Comparison of ENCODE assay signal across 22 mouse cellular contexts in genomic region chr8:44805179-44805815, GRCm38 (mm10).
DNase-seq lines count a peak whose midpoint lies in the region; ATAC-seq and TF ChIP-seq lines count a peak whose summit lies in the region.
"Had no signal": no experiment of that assay in that cellular context is flagged by ENCODE, and none has a peak within 500 bp of the region (broad histone marks: within the 10 kb centered on the region; RNA-seq: fewer than 3 reads in every experiment).

No protein-coding gene starts in this region.

- peak overlapping the region; percentile 10; the same call in 1 of the 2 replicates for H3K27ac ChIP-seq in lung, embryonic 14.5 days (ENCODE audit: low read depth)
- no peak overlapping the region for H3K27ac ChIP-seq in stomach, embryonic 14.5 days (ENCODE audit: low read length)
- H3K27ac ChIP-seq: embryonic facial prominence, embryonic 10.5 days; heart, embryonic 15.5 days; hindbrain, embryonic 15.5 days; limb, embryonic 12.5 days; liver, embryonic 14.5 days had no signal

- WGBS in lung, embryonic 14.5 days: 43% methylated on average over 11 of the region's 11 CpGs
- WGBS in stomach, embryonic 14.5 days: 66% methylated on average over 11 of the region's 11 CpGs

- no peaks in the 10 kb centered on the region for H3K27me3 ChIP-seq in lung, embryonic 14.5 days (ENCODE audit: insufficient read depth, low read length)
- no peaks in the 10 kb centered on the region for H3K27me3 ChIP-seq in stomach, embryonic 14.5 days (ENCODE audit: control insufficient read depth, insufficient read depth, low read length)
- H3K27me3 ChIP-seq: CH12.LX; heart, embryonic 15.5 days; hindbrain, embryonic 15.5 days; limb, embryonic 12.5 days; megakaryocyte, embryonic 14.5 days had no signal

- peak; percentile 41 to 69 for DNase-seq in adrenal gland, adult (ENCODE audit: inconsistent age in 2 of 2, low spot score in 1 of 2)
- no peak for DNase-seq in adrenal gland, postnatal 25 days
- DNase-seq in lung, embryonic 14.5 days: peak; percentile 83
- DNase-seq in lung, adult 18-20 months: no peak
- peak; percentile 11 for DNase-seq in adipocyte (ENCODE audit: low spot score)
- no peak for DNase-seq in urinary bladder, adult 2 months (ENCODE audit: low spot score)
- no peak for DNase-seq in layer of hippocampus, adult 8-10 months (ENCODE audit: low spot score in 2 of 2)
- DNase-seq: cerebellum, adult 18-20 months; cerebellum, postnatal 36 days; gastrocnemius, postnatal 36 days; kidney, adult 2 months; kidney, postnatal 36 days; right cerebral cortex, adult 18-20 months had no signal

- no peak overlapping the region for H3K4me2 ChIP-seq in lung, embryonic 14.5 days
- H3K4me2 ChIP-seq in stomach, embryonic 14.5 days (replicated peaks; ENCODE audit: low read depth, low read length): no peak overlapping the region
- H3K4me2 ChIP-seq: heart, embryonic 15.5 days; hindbrain, embryonic 15.5 days; limb, embryonic 12.5 days had no signal

- no peak for TF ChIP-seq CTCF in lung, embryonic 14.5 days (IDR thresholded peaks at IDR 0.05; ENCODE audit: low read depth)

- H3K9me3 ChIP-seq in lung, embryonic 14.5 days (ENCODE audit: low read depth, low read length): no peaks in the 10 kb centered on the region
- H3K9me3 ChIP-seq in stomach, embryonic 14.5 days (ENCODE audit: control insufficient read depth, low read depth, low read length): no peaks in the 10 kb centered on the region
- H3K9me3 ChIP-seq: embryonic facial prominence, embryonic 10.5 days; heart, embryonic 15.5 days; hindbrain, embryonic 15.5 days; limb, embryonic 12.5 days had no signal

- no peak overlapping the region for H3K9ac ChIP-seq in lung, embryonic 14.5 days
- H3K9ac ChIP-seq in stomach, embryonic 14.5 days (replicated peaks; ENCODE audit: low read depth, low read length): no peak overlapping the region
- H3K9ac ChIP-seq: heart, embryonic 15.5 days; hindbrain, embryonic 15.5 days; limb, embryonic 12.5 days; liver, embryonic 14.5 days had no signal

- peaks cover 5% of the 10 kb centered on the region; the same call in 1 of the 2 replicates for H3K4me1 ChIP-seq in lung, embryonic 14.5 days (ENCODE audit: insufficient read depth)
- H3K4me1 ChIP-seq in stomach, embryonic 14.5 days (ENCODE audit: control insufficient read depth, insufficient read depth, low read length): peaks cover 15% of the 10 kb centered on the region
- H3K4me1 ChIP-seq: hindbrain, embryonic 15.5 days; limb, embryonic 12.5 days; megakaryocyte, embryonic 14.5 days had no signal

- H3K36me3 ChIP-seq in lung, embryonic 14.5 days (ENCODE audit: insufficient read depth): no peaks in the 10 kb centered on the region
- H3K36me3 ChIP-seq in stomach, embryonic 14.5 days (ENCODE audit: control insufficient read depth, insufficient read depth, low read length): no peaks in the 10 kb centered on the region
- H3K36me3 ChIP-seq: embryonic facial prominence, embryonic 10.5 days; heart, embryonic 15.5 days; hindbrain, embryonic 15.5 days; limb, embryonic 12.5 days had no signal

- peak; percentile 55; the same call in 1 of the 2 replicates for ATAC-seq in lung, embryonic 14.5 days (ENCODE audit: insufficient read depth)
- ATAC-seq in stomach, embryonic 14.5 days (ENCODE audit: insufficient number of reproducible peaks, insufficient read depth, low FRiP score, low read depth): peak; percentile 42; the same call in 1 of the 2 replicates
- ATAC-seq: forebrain, embryonic 14.5 days had no signal

- no peak overlapping the region for H3K4me3 ChIP-seq in lung, embryonic 14.5 days (ENCODE audit: low read depth, low read length)
- no peak overlapping the region for H3K4me3 ChIP-seq in stomach, embryonic 14.5 days (ENCODE audit: low read depth, low read length)
- H3K4me3 ChIP-seq: embryonic facial prominence, embryonic 10.5 days; heart, embryonic 15.5 days; hindbrain, embryonic 15.5 days; limb, embryonic 12.5 days; megakaryocyte, embryonic 14.5 days had no signal

Comparison
In these comparisons a context has a peak if more than half of its experiments do, and no peak if none do; other contexts are left out.
1. DNase-seq: peak in adrenal gland, adult (2 of 2), lung, embryonic 14.5 days (single experiment) and adipocyte (single experiment); none in adrenal gland, postnatal 25 days (single experiment), lung, adult 18-20 months (0 of 2), urinary bladder, adult 2 months (single experiment) and layer of hippocampus, adult 8-10 months (0 of 2).